Comparison of ENCODE assay signal across 8 mouse cellular contexts in genomic region chr14:100461141-100462043, GRCm38 (mm10).
DNase-seq lines count a peak whose midpoint lies in the region; ATAC-seq and TF ChIP-seq lines count a peak whose summit lies in the region.

No protein-coding gene starts in this region.

- peak overlapping the region; percentile 11; the same call in 1 of the 2 replicates for H3K4me3 ChIP-seq in embryonic facial prominence, embryonic 14.5 days (ENCODE audit: low read depth, low read length)
- no peak overlapping the region for H3K4me3 ChIP-seq in heart, embryonic 12.5 days
- H3K4me3 ChIP-seq in kidney, embryonic 15.5 days (replicated peaks): no peak overlapping the region
- no peak overlapping the region for H3K4me3 ChIP-seq in limb, embryonic 14.5 days (replicated peaks; ENCODE audit: low read length)
- H3K4me3 ChIP-seq in neural tube, embryonic 14.5 days (ENCODE audit: low read depth, low read length): no peak overlapping the region

- DNase-seq in urinary bladder, postnatal 14 days (ENCODE audit: low spot score): peak; percentile 6
- no peak for DNase-seq in urinary bladder, postnatal 36 days (ENCODE audit: low spot score in 2 of 2)
- DNase-seq in embryonic facial prominence, embryonic 14.5 days (ENCODE audit: low spot score): peak; percentile 92
- DNase-seq in limb, embryonic 14.5 days (ENCODE audit: low spot score): peak; percentile 86
- DNase-seq in ovary, adult 18-20 months (ENCODE audit: low spot score): no peak

- ATAC-seq in embryonic facial prominence, embryonic 14.5 days (ENCODE audit: low read depth): peak; percentile 86
- ATAC-seq in heart, embryonic 12.5 days (ENCODE audit: insufficient number of reproducible peaks, low FRiP score): peak; percentile 78
- peak; percentile 74 for ATAC-seq in kidney, embryonic 15.5 days (replicated peaks; ENCODE audit: low FRiP score)
- ATAC-seq in limb, embryonic 14.5 days (ENCODE audit: low FRiP score, low read depth): peak; percentile 87
- ATAC-seq in neural tube, embryonic 14.5 days (ENCODE audit: low read depth): peak; percentile 85

- no peak for TF ChIP-seq POLR2A in limb, embryonic 14.5 days (IDR thresholded peaks at IDR 0.05; ENCODE audit: borderline replicate concordance, extremely low read depth, insufficient read depth, insufficient read length)

- H3K27ac ChIP-seq in embryonic facial prominence, embryonic 14.5 days (replicated peaks; ENCODE audit: low read depth, low read length): peak overlapping the region; percentile 63
- H3K27ac ChIP-seq in heart, embryonic 12.5 days (ENCODE audit: poor library complexity, severe bottlenecking): peak overlapping the region; percentile 87
- peak overlapping the region; percentile 85 for H3K27ac ChIP-seq in kidney, embryonic 15.5 days
- peak overlapping the region; percentile 55; the same call in 1 of the 2 replicates for H3K27ac ChIP-seq in limb, embryonic 14.5 days (replicated peaks; ENCODE audit: low read depth, low read length)
- peak overlapping the region; percentile 65 for H3K27ac ChIP-seq in neural tube, embryonic 14.5 days (ENCODE audit: low read depth, low read length)

- 22% methylated on average over 12 of the region's 12 CpGs for whole genome bisulfite sequencing in embryonic facial prominence, embryonic 14.5 days
- 31% methylated on average over 12 of the region's 12 CpGs for WGBS in heart, embryonic 12.5 days
- 38% methylated on average over 12 of the region's 12 CpGs for WGBS in kidney, embryonic 15.5 days
- 31% methylated on average over 12 of the region's 12 CpGs for WGBS in limb, embryonic 14.5 days
- WGBS in neural tube, embryonic 14.5 days: 32% methylated on average over 12 of the region's 12 CpGs

- peaks cover 37% of the 10 kb centered on the region for H3K4me1 ChIP-seq in embryonic facial prominence, embryonic 14.5 days (ENCODE audit: control insufficient read depth, insufficient read depth, low read length)
- H3K4me1 ChIP-seq in heart, embryonic 12.5 days (replicated peaks): peaks cover 29% of the 10 kb centered on the region
- peaks cover 42% of the 10 kb centered on the region for H3K4me1 ChIP-seq in kidney, embryonic 15.5 days
- peaks cover 36% of the 10 kb centered on the region for H3K4me1 ChIP-seq in limb, embryonic 14.5 days (ENCODE audit: control insufficient read depth, insufficient read depth, low read length)
- peaks cover 30% of the 10 kb centered on the region for H3K4me1 ChIP-seq in neural tube, embryonic 14.5 days (ENCODE audit: control insufficient read depth, insufficient read depth, low read length)

- H3K36me3 ChIP-seq in embryonic facial prominence, embryonic 14.5 days (ENCODE audit: control insufficient read depth, insufficient read depth, low read length): no peaks in the 10 kb centered on the region
- no peaks in the 10 kb centered on the region for H3K36me3 ChIP-seq in heart, embryonic 12.5 days
- H3K36me3 ChIP-seq in kidney, embryonic 15.5 days: no peaks in the 10 kb centered on the region
- H3K36me3 ChIP-seq in limb, embryonic 14.5 days (ENCODE audit: control insufficient read depth, insufficient read depth, low read length): no peaks in the 10 kb centered on the region
- H3K36me3 ChIP-seq in neural tube, embryonic 14.5 days (ENCODE audit: control insufficient read depth, insufficient read depth, low read length): no peaks in the 10 kb centered on the region

- H3K27me3 ChIP-seq in embryonic facial prominence, embryonic 14.5 days (replicated peaks; ENCODE audit: control insufficient read depth, insufficient read depth, low read length): no peaks in the 10 kb centered on the region
- no peaks in the 10 kb centered on the region for H3K27me3 ChIP-seq in heart, embryonic 12.5 days (replicated peaks)
- no peaks in the 10 kb centered on the region for H3K27me3 ChIP-seq in kidney, embryonic 15.5 days
- no peaks in the 10 kb centered on the region for H3K27me3 ChIP-seq in limb, embryonic 14.5 days (ENCODE audit: control insufficient read depth, insufficient read depth, low read length)
- H3K27me3 ChIP-seq in neural tube, embryonic 14.5 days (ENCODE audit: control insufficient read depth, insufficient read depth, low read length): no peaks in the 10 kb centered on the region

- H3K9ac ChIP-seq in embryonic facial prominence, embryonic 14.5 days (ENCODE audit: low read depth, low read length): peak overlapping the region; percentile 45; the same call in 1 of the 2 replicates
- H3K9ac ChIP-seq in heart, embryonic 12.5 days: no peak overlapping the region
- H3K9ac ChIP-seq in kidney, embryonic 15.5 days: no peak overlapping the region
- H3K9ac ChIP-seq in limb, embryonic 14.5 days (ENCODE audit: low read depth, low read length, severe bottlenecking): 0 out of 2 replicates have a peak overlapping the region, but pooled peaks have one; percentile 12
- H3K9ac ChIP-seq in neural tube, embryonic 14.5 days (replicated peaks; ENCODE audit: low read depth, low read length): no peak overlapping the region

- no peaks in the 10 kb centered on the region for H3K9me3 ChIP-seq in embryonic facial prominence, embryonic 14.5 days (ENCODE audit: control insufficient read depth, low read length)
- H3K9me3 ChIP-seq in heart, embryonic 12.5 days (replicated peaks): no peaks in the 10 kb centered on the region
- H3K9me3 ChIP-seq in kidney, embryonic 15.5 days (replicated peaks): no peaks in the 10 kb centered on the region
- no peaks in the 10 kb centered on the region for H3K9me3 ChIP-seq in limb, embryonic 14.5 days (ENCODE audit: control insufficient read depth, low read length)
- H3K9me3 ChIP-seq in neural tube, embryonic 14.5 days (ENCODE audit: control insufficient read depth, low read length): no peaks in the 10 kb centered on the region

- H3K4me2 ChIP-seq in embryonic facial prominence, embryonic 14.5 days (ENCODE audit: low read depth, low read length): peak overlapping the region; percentile 42
- H3K4me2 ChIP-seq in heart, embryonic 12.5 days: peak overlapping the region; percentile 46
- 0 out of 2 replicates have a peak overlapping the region, but pooled peaks have one; percentile 5 for H3K4me2 ChIP-seq in kidney, embryonic 15.5 days
- peak overlapping the region; percentile 32; the same call in 1 of the 2 replicates for H3K4me2 ChIP-seq in limb, embryonic 14.5 days (replicated peaks; ENCODE audit: low read depth, low read length, severe bottlenecking)
- peak overlapping the region; percentile 31; the same call in 1 of the 2 replicates for H3K4me2 ChIP-seq in neural tube, embryonic 14.5 days (ENCODE audit: low read depth, low read length)

Comparison
In these comparisons a context has a peak if more than half of its experiments do, and no peak if none do; other contexts are left out.
1. DNase-seq: peak in urinary bladder, postnatal 14 days (single experiment), embryonic facial prominence, embryonic 14.5 days (single experiment) and limb, embryonic 14.5 days (single experiment); none in urinary bladder, postnatal 36 days (0 of 2) and ovary, adult 18-20 months (single experiment).
2. H3K9ac ChIP-seq: peak in embryonic facial prominence, embryonic 14.5 days (single experiment) and limb, embryonic 14.5 days (single experiment); none in heart, embryonic 12.5 days (single experiment), kidney, embryonic 15.5 days (single experiment) and neural tube, embryonic 14.5 days (single experiment).
3. Peak in every context shown above with its lines, with median percentiles within 50 percentile points of each other: ATAC-seq, H3K27ac ChIP-seq and H3K4me2 ChIP-seq.